Mouse (Mus musculus) heart, adult 11 months (tissue): ENCODE results near the gene Ppp1r32.
A peak's percentile ranks its signal among the peaks of the same experiment; 100 is the strongest.

Source experiments
- DNase-seq: peaks from one replicate; pipeline ENCODE4 v3.0.0; 2022

Gene Ppp1r32

GRCm38 (mm10) chr19:10456752-10457483 is 25.8 kb downstream of the Ppp1r32 start, which contains the start of gene Lrrc10b:
Gene Lrrc10b (minus strand): TSS chr19:10457473.
- DNase-seq, result peak; percentile 93

- peak; percentile 94 for DNase-seq
Measured at GRCm38 (mm10) chr19:10455437-10455806, 27.3 kb downstream of the Ppp1r32 start.

GRCm38 (mm10) chr19:10454718-10455436 is 27.9 kb downstream of the Ppp1r32 start:
- no peak for DNase-seq

GRCm38 (mm10) chr19:10449708-10450107 is 33.0 kb downstream of the Ppp1r32 start:
- peak; percentile 92 for DNase-seq

GRCm38 (mm10) chr19:10449190-10449589 is 33.5 kb downstream of the Ppp1r32 start:
- DNase-seq, result no peak

- DNase-seq, result peak; percentile 92
Measured at GRCm38 (mm10) chr19:10448275-10448674, 34.5 kb downstream of the Ppp1r32 start.

GRCm38 (mm10) chr19:10444685-10445369 is 37.9 kb downstream of the Ppp1r32 start:
- DNase-seq, result no peak

- no peak for DNase-seq
Measured at GRCm38 (mm10) chr19:10437521-10437920, 45.2 kb downstream of the Ppp1r32 start.

- DNase-seq, result peak; percentile 93
Measured at GRCm38 (mm10) chr19:10436726-10437125, 46.0 kb downstream of the Ppp1r32 start.

- DNase-seq, result peak; percentile 93
Measured at GRCm38 (mm10) chr19:10435908-10436307, 46.8 kb downstream of the Ppp1r32 start.

GRCm38 (mm10) chr19:10434927-10435326 is 47.8 kb downstream of the Ppp1r32 start:
- no peak for DNase-seq

- DNase-seq, result peak; percentile 95
Measured at GRCm38 (mm10) chr19:10433879-10434540, 48.7 kb downstream of the Ppp1r32 start.

GRCm38 (mm10) chr19:10433225-10433624 is 49.5 kb downstream of the Ppp1r32 start:
- DNase-seq, result peak; percentile 95

GRCm38 (mm10) chr19:10431841-10432240 is 50.9 kb downstream of the Ppp1r32 start:
- no peak for DNase-seq

- no peak for DNase-seq
Measured at GRCm38 (mm10) chr19:10431410-10431809, 51.3 kb downstream of the Ppp1r32 start.

GRCm38 (mm10) chr19:10429371-10429770 is 53.4 kb downstream of the Ppp1r32 start:
- peak; percentile 93 for DNase-seq

GRCm38 (mm10) chr19:10427431-10427830 is 55.3 kb downstream of the Ppp1r32 start:
- DNase-seq, result no peak

- peak; percentile 85 for DNase-seq
Measured at GRCm38 (mm10) chr19:10426793-10427192, 55.9 kb downstream of the Ppp1r32 start.

GRCm38 (mm10) chr19:10426312-10426711 is 56.4 kb downstream of the Ppp1r32 start:
- peak; percentile 87 for DNase-seq

- peak; percentile 89 for DNase-seq
Measured at GRCm38 (mm10) chr19:10425484-10426270, 57.1 kb downstream of the Ppp1r32 start.

GRCm38 (mm10) chr19:10424751-10425150 is 58.0 kb downstream of the Ppp1r32 start:
- DNase-seq, result no peak
